ENCODE assay signal across 11 mouse cellular contexts in the genomic region with DNA sequence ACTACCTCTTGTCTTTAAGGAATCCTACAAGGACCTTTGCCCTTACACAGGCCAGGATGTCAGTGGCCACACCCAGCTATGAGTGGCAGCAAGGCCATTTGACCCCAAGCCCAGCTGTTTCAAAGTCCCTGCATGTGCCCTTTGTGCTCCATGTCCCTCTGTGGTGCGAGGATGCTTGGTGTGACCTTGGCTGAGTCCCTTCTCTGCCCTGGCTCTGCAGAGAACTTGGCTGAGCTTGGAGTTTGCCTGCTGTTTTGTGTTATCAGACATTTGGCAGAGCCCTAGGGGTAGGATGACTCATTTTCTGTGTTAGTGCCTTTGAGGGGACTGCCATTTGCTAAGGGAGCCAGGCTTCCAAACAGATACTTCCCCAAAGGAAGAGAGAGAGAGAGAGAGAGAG. TPM values are rescaled to one million over a fixed set of nuclear protein-coding genes. Genes with fewer than 3 reads are reported as not detected.
DNase-seq lines count a peak whose midpoint lies in the region; ATAC-seq lines count a peak whose summit lies in the region.
"Had no signal": no experiment of that assay in that cellular context is flagged by ENCODE, and none has a peak within 500 bp of the region (broad histone marks: within the 10 kb centered on the region; RNA-seq: fewer than 3 reads in every experiment).

No protein-coding gene starts in this region.

- DNase-seq in kidney, postnatal 10 days, result peak; percentile 49
- no peak for DNase-seq in kidney, adult 18-20 months
- DNase-seq in adrenal gland, postnatal 36 days, result peak; percentile 75 to 83
- DNase-seq in lung, postnatal 25 days (ENCODE audit: low spot score), result peak; percentile 49
- DNase-seq in forebrain, embryonic 11.5 days (ENCODE audit: low spot score), result no peak
- no peak for DNase-seq in layer of hippocampus, postnatal 25 days (ENCODE audit: extremely low spot score in 1 of 2, low spot score in 1 of 2)

- H3K36me3 ChIP-seq in heart, embryonic 14.5 days (ENCODE audit: control insufficient read depth, insufficient read depth, low read length), result no peaks in the 10 kb centered on the region
- H3K36me3 ChIP-seq in forebrain, embryonic 11.5 days (ENCODE audit: control insufficient read depth, insufficient read depth, low read length), result no peaks in the 10 kb centered on the region
- H3K36me3 ChIP-seq: midbrain, embryonic 12.5 days had no signal

- peaks cover 64 to 80% of the 10 kb centered on the region in 2 experiments for H3K4me1 ChIP-seq in heart, embryonic 14.5 days (ENCODE audit: control insufficient read depth in 2 of 2, insufficient read depth in 2 of 2, low read length in 2 of 2)
- 0 out of 2 replicates have a peak, but pooled peaks cover 5% of the 10 kb centered on the region for H3K4me1 ChIP-seq in forebrain, embryonic 11.5 days (replicated peaks; ENCODE audit: control insufficient read depth, insufficient read depth, low read length)

- no peaks in the 10 kb centered on the region for H3K27me3 ChIP-seq in heart, embryonic 14.5 days (ENCODE audit: control insufficient read depth, insufficient read depth, low read length)
- H3K27me3 ChIP-seq in forebrain, embryonic 11.5 days (ENCODE audit: control insufficient read depth, insufficient read depth, low read length), result no peaks in the 10 kb centered on the region
- H3K27me3 ChIP-seq: midbrain, embryonic 12.5 days had no signal

- H3K9ac ChIP-seq in heart, embryonic 14.5 days (ENCODE audit: low read length), result 0 out of 2 replicates have a peak overlapping the region, but pooled peaks have one; percentile 22
- H3K9ac ChIP-seq in forebrain, embryonic 11.5 days (ENCODE audit: low read length), result no peak overlapping the region
- H3K9ac ChIP-seq: midbrain, embryonic 12.5 days had no signal

- peak overlapping the region in 1 of 2 experiments; percentile 56; a peak in 1 of 4 replicates for H3K27ac ChIP-seq in heart, embryonic 14.5 days (replicated peaks in 1 of 2; ENCODE audit: control insufficient read depth in 1 of 2, insufficient read depth in 1 of 2, low read depth in 2 of 2, low read length in 2 of 2)
- H3K27ac ChIP-seq in forebrain, embryonic 11.5 days (ENCODE audit: low read depth, low read length), result no peak overlapping the region

- H3K4me3 ChIP-seq in heart, embryonic 14.5 days (ENCODE audit: control insufficient read depth in 1 of 2, insufficient read depth in 1 of 2, low read depth in 1 of 2, low read length in 2 of 2), result no peak overlapping the region
- H3K4me3 ChIP-seq in forebrain, embryonic 11.5 days (ENCODE audit: low read depth, low read length), result no peak overlapping the region
- H3K4me3 ChIP-seq: midbrain, embryonic 12.5 days had no signal

- ATAC-seq in heart, embryonic 14.5 days (ENCODE audit: insufficient number of reproducible peaks, insufficient read depth, low FRiP score, low read depth), result no peak
- ATAC-seq in forebrain, embryonic 11.5 days (replicated peaks; ENCODE audit: low FRiP score), result no peak
- ATAC-seq in granulocyte monocyte progenitor cell, adult 5-6 weeks (replicated peaks; ENCODE audit: poor library complexity, severe bottlenecking), result no peak

- no peaks in the 10 kb centered on the region for H3K9me3 ChIP-seq in heart, embryonic 14.5 days (ENCODE audit: control insufficient read depth, low read length)
- no peaks in the 10 kb centered on the region for H3K9me3 ChIP-seq in forebrain, embryonic 11.5 days (ENCODE audit: control insufficient read depth, low read length)
- H3K9me3 ChIP-seq: midbrain, embryonic 12.5 days had no signal

- 62% methylated on average over 1 of the region's 1 CpGs for WGBS in heart, embryonic 14.5 days
- 79% methylated on average over 1 of the region's 1 CpGs for WGBS in forebrain, embryonic 11.5 days

- H3K4me2 ChIP-seq in heart, embryonic 14.5 days (ENCODE audit: low read length), result no peak overlapping the region
- no peak overlapping the region for H3K4me2 ChIP-seq in forebrain, embryonic 11.5 days (ENCODE audit: low read depth, low read length, severe bottlenecking)
- H3K4me2 ChIP-seq: midbrain, embryonic 12.5 days had no signal

RNA-seq across cellular contexts. Expression of a gene that starts 17.3 kb away (rescaled TPM):
- 1 to 10 TPM; 6.1 to 8.3 TPM for total RNA-seq in adrenal gland, postnatal 36 days (2021)
- 3.0 and 4.2 TPM in 2 replicates for polyA plus RNA-seq in heart, embryonic 14.5 days (2014; fragmentation: Nextera tagmentation; extraction: Ambion mirVana)
- 3.4 and 3.6 TPM in 2 replicates for polyA plus RNA-seq in forebrain, embryonic 11.5 days (2014; fragmentation: Nextera tagmentation; extraction: Ambion mirVana)
- total RNA-seq in layer of hippocampus, postnatal 25 days (2021), result 1 to 10 TPM; 3.0 to 4.7 TPM
- total RNA-seq in granulocyte monocyte progenitor cell, adult 5-6 weeks (2014; fragmentation: Nextera tagmentation), result 0.32 TPM in 2 replicates
- 0.10 and 0.60 TPM in 2 replicates for total RNA-seq in granulocyte monocyte progenitor cell, adult 5-6 weeks (2017)

RNA-seq across cellular contexts. Expression of a gene that starts 59.2 kb away (rescaled TPM):
- total RNA-seq in adrenal gland, postnatal 36 days (2021), result not detected
- 0.11 and 0.23 TPM in 2 replicates for polyA plus RNA-seq in heart, embryonic 14.5 days (2014; fragmentation: Nextera tagmentation; extraction: Ambion mirVana)
- not detected in 2 replicates for polyA plus RNA-seq in forebrain, embryonic 11.5 days (2014; fragmentation: Nextera tagmentation; extraction: Ambion mirVana)
- total RNA-seq in layer of hippocampus, postnatal 25 days (2021), result not detected
- total RNA-seq in granulocyte monocyte progenitor cell, adult 5-6 weeks (2014; fragmentation: Nextera tagmentation), result not detected in 2 replicates
- total RNA-seq in granulocyte monocyte progenitor cell, adult 5-6 weeks (2017), result not detected in 2 replicates
- total RNA-seq: ES-E14; left cerebral cortex, postnatal 36 days had no signal
- polyA plus RNA-seq: midbrain, embryonic 12.5 days had no signal

Comparison
In these comparisons a context has a peak if more than half of its experiments do, and no peak if none do; other contexts are left out.
1. DNase-seq: peak in kidney, postnatal 10 days (single experiment), adrenal gland, postnatal 36 days (2 of 2) and lung, postnatal 25 days (single experiment); none in kidney, adult 18-20 months (single experiment), forebrain, embryonic 11.5 days (single experiment) and layer of hippocampus, postnatal 25 days (0 of 2).